Mouse (Mus musculus) cerebellum, adult 9-10 months (tissue): Measurements from ENCODE around the gene Ift80.
"Not testable (repeated sequence)": the region's sequence is repeated elsewhere in the genome, so short reads cannot be mapped to it uniquely, and the experiment has no call there.

Source experiments
- DNase-seq: peaks from one replicate; pipeline ENCODE4 v3.0.0; 2022

Gene Ift80

DNA sequence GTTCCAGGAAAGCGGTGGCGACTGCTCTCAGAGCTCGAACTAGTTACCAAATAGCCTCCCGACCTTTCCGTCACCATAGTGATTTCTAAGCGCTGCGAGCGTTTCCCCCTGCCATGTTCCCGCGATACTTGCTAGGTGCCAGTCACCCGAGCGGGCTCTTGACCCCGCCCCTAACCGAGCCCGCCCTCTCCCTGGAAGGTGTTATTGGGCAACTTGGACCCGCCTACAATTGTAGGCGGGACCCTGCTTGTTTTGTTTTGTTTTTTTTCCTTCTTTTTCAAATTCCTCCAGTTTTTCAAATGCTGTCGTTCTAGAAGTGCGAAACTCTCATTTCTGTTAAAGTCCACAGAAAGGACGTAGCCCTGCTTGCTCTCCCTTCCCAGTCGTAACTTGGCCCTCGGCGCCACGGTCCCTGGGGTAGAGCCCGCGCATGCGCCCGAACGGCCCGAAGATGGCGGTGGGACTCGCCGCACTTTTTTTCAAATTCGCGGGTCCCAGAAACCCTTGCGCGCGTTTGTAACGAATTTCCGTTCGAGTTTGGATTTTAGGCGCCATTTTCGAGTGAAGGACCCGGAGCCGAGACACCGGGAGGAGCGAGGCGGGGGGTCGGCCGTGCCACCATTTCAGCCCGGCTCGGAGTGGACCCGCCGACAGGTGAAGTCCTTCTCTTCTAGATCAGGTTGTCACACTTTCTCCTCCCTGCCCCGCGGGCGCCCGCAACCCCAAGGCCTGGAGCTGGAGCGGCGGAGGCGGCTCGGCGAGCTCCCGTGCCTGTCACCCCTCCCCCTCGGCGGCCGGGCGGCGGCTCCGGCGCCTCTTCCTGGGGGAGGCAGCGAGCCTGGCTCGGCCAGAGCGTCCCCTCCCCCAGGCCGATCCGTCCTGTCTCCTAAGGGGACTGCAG, at the start of gene Ift80, which contains the start of gene Smc4:
Gene Ift80, minus strand, starts transcription at position 134 of the 901 bp plus-strand sequence.
Gene Smc4, plus strand, starts transcription at position 302 of the 901 bp plus-strand sequence.
- peak; percentile 94 for DNase-seq

DNA sequence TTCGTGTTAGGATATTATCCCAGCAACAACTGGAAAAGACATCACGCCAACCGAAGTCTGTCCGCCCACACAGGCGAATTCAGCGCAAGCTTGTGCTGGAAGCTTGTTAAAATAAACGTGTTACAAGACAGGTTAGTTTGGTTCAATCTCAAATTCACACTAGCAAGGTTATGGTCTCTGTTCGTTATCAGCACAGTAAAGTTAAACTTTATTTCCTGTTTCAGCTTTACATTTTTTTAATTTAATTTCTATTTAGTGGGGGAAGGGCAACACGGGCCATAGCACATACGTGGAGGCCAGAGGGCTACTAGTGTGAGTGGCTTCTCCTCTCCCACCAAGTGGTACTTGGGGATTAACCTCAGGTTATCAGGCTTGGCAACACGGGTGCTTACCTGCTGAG, 47.5 kb upstream of the Ift80 start:
- no peak for DNase-seq

DNA sequence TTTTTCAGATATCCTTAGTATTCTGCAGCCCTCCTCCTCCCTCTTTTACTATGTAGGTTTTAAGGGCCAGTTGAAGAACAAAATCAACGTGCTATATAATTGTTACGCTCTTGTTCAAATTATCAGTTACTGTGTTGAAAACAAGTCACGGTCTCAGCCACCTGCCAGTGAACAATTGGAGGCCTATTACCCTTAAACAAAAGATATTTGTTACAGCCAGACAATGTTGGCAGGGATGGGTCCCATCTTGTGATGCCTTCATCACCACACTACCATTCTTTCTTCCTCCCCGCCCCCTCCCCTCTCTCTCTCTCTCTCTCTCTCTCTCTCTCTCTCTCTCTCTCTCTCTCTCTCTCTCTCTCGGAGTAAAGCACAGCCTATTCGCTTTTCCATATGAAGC, 44.6 kb upstream of the Ift80 start:
- DNase-seq, result no peak

DNA sequence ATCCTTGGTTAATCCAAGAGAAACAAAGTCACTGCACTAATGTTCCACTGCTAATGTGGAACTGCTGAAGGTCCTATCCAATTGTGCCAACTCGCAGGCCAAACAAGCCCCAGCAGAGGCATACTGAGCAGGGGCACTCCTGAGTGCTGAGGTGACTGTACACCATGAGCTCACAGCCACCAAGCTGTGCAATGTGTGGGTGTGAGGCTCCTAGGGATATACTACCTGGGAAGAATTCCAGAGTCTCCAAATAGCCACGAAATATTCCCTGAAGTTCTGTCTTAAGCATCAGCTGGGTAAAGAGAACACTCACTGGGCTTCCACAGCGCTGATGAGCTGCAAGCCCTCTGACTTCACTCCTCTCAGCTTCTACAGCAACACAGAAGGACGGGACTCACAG, 43.3 kb upstream of the Ift80 start:
- no peak for DNase-seq

DNA sequence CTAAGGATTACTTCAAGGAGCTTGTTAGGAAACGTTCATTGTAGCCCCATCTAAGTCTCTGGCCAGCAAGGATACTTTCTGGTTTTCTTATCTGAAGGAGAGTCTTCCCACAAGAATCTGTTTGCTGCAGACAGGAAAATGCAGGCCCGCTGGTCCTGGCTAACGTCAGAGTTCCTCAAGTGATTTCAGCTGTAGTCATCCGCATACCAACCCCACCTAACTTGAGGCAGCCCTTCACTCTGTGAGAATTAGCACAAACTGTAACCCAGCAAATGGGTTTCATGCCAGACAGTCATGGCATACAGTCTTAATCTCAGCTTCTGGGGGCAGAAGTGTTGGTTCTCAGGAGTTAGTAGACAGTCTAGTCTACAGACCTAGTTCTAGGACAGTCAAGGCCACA, 42.1 kb upstream of the Ift80 start:
- no peak for DNase-seq

DNA sequence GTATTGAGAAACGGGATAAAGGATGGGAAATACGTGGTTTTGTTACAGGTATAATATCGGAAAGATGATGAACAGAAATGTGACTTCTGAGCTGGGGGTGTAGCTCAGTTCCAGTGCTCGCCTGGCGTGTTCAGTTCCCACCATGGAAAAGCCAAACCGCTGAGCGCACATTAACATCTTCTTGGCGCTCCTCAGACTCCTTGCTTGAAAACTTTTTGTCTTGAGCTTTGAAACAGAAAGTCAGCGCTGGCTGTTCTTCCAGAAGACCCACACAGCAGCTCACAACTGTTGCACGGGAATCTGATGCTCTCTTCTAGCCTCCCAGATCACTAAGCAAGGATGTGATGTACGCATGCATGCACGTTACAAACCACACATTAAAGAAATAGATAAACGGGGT, 41.4 kb upstream of the Ift80 start:
- DNase-seq, result no peak

DNA sequence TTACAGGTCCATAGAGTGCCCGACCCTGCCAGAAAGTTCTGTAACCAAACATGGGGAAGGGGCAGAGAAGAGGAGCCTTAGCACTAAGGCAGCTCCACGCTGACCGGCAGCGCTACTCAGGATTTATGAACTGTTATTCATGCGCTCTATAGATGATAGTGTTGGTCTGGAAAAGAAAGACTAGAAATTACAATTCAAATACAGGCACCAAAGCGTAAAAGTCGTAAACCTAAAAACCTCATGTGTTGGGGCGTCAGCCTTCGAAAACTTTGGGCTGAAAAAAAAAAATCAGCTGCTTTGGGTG, 41.0 kb upstream of the Ift80 start:
- DNase-seq, result no peak

DNA sequence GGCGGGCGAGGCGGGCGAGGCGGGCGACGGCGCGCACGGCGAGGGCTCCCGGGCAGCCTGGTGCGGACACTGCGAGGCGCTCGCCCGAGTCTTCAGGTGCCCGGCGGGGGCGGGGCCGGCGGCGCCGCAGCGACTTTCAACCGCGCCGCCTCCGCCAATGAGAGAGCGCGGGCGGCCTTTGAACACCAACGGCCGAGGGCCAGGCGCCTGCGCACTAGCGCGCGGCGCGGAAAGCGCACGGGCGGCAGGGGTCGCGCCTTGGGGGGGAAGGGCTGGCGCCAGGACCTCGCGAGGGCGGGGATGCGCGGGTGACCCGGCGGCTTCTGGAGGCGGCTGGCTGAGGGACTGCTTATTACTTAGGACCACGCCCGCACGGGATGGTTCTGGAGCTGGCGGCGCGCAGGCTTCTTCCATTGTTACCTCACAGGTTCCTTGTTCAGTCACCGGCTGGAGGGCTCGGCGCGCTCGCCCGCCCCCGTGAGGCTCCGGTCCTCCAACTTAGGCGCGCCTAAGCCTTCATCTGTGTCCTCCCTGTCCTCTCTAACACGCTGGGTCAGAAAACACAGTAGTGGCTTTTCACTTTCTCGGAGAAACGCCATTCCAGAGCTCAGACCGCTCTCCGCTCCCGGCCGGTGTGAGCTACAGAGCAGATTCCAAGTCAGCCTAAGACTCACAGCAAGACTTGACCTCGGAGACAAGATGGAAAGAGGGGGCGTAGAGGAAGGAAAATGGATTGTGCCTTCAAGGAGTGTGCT, 40.5 kb upstream of the Ift80 start, which contains the start of gene Trim59:
Gene Trim59, minus strand, starts transcription at position 111 of the 755 bp plus-strand sequence.
- peak; percentile 90 for DNase-seq

DNA sequence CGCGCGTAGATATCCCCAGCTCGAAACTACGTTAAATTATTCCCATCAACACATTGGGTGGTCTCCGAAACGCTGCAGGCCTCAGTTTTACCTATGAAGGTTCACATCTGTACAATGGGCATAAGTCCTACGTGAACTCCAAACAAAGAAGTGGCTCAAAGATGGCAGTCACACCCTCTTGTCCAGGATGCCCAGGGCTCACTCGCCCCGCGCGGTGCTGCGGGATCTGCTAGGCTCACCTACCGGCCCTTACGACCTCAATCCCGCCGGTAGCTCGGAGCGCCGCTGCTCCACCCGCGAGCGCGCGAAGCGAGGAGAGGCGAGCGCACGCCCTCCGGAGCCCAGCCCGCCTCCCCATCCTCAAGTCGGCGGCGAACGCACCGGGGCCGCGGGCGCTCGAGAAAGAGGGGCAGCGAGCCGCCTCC, 39.8 kb upstream of the Ift80 start:
- DNase-seq, result peak; percentile 52

DNA sequence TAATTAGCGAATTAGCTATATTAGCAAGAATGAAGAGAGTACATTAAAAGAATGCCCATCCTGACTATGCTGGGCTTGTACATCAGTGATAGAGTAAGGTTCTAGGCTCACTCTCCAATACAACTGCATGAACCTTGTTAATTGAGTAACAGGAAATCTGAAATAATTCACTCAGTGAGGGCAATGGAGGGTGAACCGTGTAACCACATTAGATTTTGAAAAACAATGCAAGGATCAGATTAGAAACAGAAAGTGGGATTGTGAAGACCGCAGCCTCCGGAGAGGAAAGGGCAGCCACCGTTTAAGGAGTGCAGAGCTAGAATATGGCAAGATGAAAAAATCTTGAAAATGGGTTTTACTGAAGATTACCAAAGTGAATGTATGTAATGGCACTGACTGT, 36.9 kb upstream of the Ift80 start:
- DNase-seq, result no peak

DNA sequence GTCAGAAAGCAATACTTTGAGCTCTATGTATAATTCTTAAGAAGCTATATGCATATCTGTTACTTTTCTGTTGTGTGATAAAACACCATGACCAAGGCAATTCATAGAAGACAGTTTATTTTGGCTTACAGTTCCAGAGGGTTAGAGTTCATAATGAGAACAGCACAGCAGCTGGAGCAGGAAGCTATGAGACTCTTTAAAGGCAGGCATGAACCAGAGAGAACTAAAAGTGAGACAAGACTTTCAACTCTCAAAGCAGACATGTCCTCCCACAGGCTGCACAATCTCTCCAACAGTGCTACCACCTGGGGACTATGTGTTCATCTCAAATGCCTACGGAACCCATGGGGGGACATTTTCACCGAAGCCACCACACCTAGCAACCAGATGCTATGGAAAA, 35.7 kb upstream of the Ift80 start:
- no peak for DNase-seq

DNA sequence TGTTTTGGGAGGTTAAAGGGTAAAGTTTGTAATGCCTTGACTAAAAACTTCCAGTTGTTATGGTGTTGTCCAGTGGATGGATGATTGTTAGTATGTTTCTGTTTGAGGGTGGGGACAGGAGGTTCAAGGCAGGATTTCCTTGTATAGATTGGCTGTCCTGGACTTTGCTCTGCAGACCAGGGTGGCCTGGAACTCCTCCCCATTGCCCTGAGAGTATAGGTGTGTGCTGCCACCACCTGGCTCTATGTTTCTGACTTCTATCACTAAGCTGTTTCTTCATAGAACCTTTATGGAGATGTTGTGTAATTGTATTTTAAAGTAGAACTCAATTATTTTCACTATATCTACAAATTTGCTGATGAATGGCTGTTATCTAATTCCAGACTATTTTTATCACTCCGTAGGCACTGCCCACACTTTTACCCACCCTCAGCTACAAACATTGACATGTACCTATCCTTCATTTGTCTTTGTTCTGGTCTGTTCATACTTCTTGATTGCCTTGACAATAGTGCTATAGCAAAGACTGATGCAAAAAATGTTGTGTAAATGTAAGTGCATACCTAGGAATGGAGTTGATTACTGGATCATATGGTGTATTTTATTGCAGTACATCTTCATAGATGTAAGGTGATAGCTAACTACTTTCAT, 21.9 kb upstream of the Ift80 start:
- DNase-seq, result no peak

DNA sequence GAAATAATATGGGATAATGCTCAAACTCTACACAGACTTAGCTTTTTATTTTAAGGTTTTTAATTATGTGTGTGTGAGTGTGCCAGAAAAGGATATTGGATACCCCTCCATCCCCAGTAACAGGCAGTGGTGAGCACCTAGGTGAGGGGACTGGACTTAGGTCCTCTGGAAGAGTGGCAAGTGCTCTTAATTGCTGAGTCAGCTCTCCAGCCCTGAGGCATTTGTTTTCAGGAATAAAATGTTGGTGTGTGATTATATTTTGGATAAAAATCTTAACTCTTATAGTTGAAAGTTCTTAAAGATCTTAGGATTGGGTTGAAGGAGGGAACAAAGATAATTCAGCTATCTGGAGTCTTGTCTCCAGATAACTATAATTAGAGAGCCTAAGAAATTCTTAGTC, 16.4 kb upstream of the Ift80 start:
- DNase-seq, result no peak

DNA sequence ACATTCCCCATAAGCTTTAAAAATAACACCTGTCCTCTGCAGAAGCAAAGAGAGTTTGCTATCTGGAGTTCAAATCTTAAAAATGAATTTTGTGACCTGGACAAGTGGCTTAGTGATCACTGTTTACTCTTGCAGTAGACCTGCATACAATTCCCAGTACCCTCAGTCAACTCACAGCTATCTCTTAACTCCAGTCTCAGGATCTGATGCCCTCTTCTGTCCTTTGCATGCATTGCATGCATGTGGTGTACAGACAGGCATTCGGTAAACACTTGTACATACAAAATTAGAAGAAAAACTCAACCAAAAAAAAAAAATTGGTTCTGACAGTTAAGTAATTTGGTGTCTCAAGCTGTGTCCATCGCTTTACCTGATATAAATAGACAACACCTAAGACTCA, 15.9 kb upstream of the Ift80 start:
- DNase-seq, result no peak

DNA sequence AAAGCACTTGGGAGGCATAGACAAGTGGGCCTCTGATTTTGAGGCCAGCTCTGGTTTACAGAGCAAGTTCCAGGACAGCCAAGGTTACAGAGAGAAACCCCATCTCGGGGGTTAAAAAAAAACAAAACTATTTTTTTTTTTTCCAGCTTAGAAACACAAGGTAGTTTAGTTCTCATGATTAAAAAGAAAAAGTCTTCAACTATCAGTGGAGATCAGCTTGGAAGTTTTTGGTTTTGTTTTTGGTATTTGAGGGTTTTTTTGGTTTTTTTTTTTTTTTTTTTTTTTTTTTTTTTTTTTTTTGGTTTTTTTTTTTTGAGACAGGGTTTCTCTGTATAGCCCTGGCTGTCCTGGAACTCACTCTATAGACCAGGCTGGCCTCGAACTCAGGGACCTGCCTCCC, 14.3 kb upstream of the Ift80 start:
- DNase-seq, result not testable (repeated sequence)

DNA sequence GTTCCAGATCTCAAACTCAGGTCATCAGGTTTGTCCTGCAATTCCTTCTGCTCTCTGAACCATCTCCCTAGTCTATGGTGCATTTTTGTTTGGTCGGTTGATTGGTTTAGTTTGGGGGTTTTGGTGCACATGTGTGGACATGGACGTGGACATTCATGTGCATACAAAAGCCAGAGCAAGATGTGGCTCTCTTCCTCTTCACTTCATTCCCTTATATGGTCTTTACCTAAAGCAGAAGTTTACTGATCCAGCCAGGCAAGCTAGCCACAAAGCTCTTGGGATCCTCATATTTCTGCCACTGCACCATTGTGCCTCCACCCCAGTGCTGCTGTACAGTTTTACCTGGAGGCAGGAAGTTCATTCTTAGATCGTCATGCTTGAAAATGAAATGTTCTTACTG, 12.8 kb upstream of the Ift80 start:
- no peak for DNase-seq

DNA sequence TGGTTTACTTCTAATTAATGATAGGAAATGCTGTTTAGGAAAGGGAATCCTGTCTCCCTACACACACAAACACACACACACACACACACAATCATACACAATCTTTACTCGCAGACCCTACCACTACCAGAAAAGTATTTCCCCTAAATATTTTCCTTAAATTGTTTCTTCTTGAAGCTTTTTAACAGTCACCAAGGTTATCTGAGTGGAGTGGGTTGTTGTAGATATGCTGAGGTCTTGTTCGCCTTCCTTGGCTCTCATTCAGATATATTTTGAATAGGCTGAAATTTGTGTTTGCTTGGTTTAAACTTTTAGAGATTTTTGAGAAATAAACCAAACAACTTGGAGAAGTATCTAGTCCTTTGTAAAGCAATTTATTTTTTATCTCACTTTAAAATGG, 4.5 kb upstream of the Ift80 start:
- DNase-seq, result no peak

DNA sequence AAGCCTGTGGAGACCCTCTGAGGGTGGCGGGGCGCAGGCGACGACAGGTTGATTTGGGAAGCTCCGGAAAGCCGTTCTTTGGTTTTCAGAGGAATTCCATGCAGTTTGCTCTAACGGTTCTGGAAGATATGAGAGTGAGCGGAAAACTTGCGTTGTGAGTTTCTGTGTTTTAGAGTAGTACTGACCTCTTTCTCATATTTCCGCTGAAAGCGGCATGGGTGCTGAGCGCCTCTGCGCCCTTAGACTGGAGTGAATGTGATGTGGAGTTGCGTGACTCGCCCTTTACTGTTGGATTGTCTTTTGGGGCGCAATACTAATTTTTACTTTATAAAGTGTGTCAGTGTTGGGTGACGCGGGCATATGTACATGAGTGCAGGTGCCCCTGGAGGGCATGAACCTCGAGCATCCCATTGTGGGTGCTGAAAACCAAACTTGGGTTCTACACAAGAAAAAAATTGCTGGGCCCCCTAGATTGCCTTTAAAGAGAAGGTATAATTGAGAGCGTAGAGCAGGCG, 1.9 kb upstream of the Ift80 start:
- peak; percentile 13 for DNase-seq

DNA sequence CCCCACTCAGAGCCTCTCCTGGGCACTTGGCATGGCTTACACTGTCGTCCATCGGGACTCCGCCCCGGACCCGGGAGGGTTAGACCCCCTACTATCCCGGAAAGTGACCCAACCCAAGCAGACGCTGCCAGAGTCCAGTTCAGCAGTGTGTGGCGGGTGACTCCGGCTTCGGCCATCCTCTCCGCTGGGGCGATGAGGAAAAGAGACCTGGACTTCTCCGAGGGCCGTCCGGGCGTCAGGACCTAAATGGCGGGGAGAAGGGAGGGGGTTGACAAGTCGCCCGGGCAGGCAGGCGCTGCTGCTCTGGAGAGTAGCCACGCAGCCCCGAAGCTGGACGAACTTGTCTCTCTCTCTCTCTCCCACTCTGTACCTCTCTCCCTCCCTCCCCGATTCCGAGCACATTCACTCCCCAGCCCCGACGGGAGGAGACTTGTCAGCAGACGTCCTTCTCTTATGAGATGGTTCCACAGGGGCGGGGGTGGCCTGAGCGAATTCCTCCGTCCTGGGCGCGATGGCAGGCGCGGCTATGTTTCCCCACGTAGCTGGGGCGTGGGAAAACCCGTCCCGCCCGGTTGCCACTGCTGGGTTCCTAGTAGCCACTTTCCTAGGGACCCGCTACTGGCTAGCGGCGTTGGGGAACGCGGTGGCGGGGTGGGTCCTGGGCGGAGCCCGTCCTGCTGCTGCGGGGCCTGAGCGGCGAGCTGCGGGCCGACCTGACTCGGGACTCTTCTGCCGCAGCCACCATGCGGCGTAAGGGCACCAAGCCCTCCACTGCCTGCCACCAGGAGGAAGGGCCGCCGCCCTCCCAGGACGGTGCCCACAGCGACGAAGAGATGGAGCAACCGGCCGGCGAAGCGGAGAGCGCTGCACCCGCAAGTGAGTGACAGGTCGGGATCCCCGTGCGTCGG, 1.2 kb upstream of the Ift80 start:
- DNase-seq, result peak; percentile 72

DNA sequence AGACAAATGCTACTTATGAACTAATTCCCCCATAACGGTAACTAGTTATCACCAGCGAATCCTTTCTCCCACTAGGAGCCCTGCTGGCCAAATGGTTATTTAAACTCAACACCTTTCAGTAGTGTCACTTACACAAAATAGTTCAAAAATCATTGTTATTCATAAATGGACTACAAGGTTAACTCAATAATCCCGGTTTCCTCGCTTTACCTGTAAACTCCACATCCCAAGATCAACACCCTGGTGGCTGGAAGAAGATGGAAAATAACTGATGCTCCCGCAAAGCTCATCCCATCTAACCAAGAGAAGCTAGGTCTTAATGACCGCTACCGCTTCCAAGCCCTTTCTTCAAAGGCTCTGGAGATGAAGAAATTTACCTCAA, 324 bp downstream of the Ift80 start:
- no peak for DNase-seq

DNA sequence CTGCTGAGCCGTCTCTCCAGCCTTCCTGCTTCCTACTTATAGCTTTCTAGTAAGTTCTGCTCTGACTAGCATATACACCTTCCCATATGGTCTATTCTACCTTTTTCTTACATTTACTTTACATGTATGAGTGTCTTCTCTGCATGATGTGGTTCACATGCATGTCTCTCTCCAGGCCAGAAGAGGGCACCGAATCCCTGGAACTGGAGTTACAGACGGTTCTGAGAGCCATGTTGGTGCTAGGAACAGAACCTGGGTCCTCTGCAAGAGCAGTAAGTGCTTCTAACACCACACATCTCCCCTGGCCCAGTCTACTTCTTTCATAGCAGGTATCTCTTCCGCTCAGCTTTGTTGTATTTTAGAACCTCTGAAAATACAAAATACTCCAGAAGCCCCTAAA, 1.6 kb downstream of the Ift80 start:
- peak; percentile 8 for DNase-seq

DNA sequence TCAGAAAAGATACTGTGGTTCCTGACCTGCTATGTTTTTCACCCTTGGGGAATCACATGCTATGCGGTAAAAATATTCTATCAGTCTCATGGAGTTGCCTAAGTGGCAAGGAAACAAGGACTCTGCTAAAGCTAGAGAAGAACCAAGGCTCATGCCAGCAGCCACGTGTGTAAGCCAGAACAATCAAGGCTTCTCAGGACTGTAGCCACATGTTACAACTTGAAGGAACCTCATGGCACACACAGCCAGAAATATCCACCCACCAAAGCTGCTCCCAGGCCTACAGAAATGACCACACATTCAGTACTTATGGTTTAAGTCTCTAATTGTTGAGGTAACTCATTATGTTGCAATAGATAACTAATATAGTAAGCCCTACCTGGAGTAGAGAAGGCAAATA, 17.8 kb downstream of the Ift80 start:
- DNase-seq, result no peak
